Mouse (Mus musculus): ENCODE results near the gene Ifitm3.

The Ifitm3 gene

GRCm38 (mm10) chr7:140962733-140963132 lies 47.8 kb downstream of the Ifitm3 start:
- no peak for DNase-seq (ENCODE audit: low spot score in 2 of 2)

- DNase-seq (ENCODE audit: low spot score in 2 of 2) = no peak
Measured at GRCm38 (mm10) chr7:140961416-140961815, 49.2 kb downstream of the Ifitm3 start.

- no peak for DNase-seq (ENCODE audit: low spot score in 2 of 2)
Measured at GRCm38 (mm10) chr7:140960026-140960425, 50.5 kb downstream of the Ifitm3 start.

All from natural killer cell, adult 2 months (primary cell).